Mouse (Mus musculus): ENCODE data around the gene Rab31. TPM values are rescaled to one million over a fixed set of nuclear protein-coding genes. Genes with fewer than 3 reads are reported as not detected.
A peak's percentile ranks its signal among the peaks of the same experiment; 100 is the strongest.

Gene Rab31
- polyA plus RNA-seq, 1 experiment: 56.6 TPM

DNA sequence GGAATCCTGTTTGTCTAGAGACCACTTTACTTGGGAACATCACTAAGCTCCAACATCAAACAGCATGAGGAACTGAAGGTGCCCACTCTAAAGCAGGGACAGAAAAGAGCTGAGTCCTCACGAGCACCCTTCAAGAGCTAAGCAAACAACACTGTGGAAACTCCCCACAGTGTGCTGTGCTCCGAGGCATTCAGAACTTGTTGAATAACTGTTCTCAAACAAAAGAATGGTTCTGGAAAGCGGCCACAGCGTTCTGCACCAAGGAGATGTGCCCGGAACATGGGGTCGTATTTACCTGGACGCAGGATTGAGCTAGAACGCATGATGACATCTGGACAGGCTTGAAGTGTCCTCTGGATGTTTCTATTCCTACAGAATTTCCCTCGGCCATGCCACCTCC, 114.6 kb downstream of the Rab31 start:
- no peak for DNase-seq (ENCODE audit: low read depth)
- TF ChIP-seq CTCF (IDR thresholded peaks at IDR 0.05; ENCODE audit: borderline replicate concordance, extremely low read depth, insufficient read depth, insufficient read length) (no peak), POLR2A (IDR thresholded peaks at IDR 0.05; ENCODE audit: borderline replicate concordance, extremely low read depth, insufficient read depth, insufficient read length, poor library complexity, severe bottlenecking) (no peak)

DNA sequence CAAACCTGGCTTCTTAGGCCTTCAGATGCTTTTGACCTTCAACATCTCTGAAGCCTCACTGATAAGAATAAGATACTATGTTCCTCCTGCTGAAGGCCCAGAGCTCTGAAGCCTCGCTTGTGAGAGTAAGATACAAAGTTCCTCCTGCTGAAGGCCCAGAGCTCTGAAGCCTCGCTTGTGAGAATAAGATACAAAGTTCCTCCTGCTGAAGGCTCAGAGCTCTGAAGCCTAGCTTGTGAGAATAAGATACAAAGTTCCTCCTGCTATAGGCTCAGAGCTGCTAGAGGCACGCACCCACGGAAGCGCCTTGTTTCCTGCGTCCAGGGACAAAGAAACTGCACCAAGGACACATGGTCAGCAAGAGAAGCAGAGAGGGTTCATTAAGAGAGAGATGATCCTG, 115.8 kb downstream of the Rab31 start:
- no peak for TF ChIP-seq CTCF (IDR thresholded peaks at IDR 0.05; ENCODE audit: borderline replicate concordance, extremely low read depth, insufficient read depth, insufficient read length)
- no peak for TF ChIP-seq POLR2A (IDR thresholded peaks at IDR 0.05; ENCODE audit: borderline replicate concordance, extremely low read depth, insufficient read depth, insufficient read length, poor library complexity, severe bottlenecking)

DNA sequence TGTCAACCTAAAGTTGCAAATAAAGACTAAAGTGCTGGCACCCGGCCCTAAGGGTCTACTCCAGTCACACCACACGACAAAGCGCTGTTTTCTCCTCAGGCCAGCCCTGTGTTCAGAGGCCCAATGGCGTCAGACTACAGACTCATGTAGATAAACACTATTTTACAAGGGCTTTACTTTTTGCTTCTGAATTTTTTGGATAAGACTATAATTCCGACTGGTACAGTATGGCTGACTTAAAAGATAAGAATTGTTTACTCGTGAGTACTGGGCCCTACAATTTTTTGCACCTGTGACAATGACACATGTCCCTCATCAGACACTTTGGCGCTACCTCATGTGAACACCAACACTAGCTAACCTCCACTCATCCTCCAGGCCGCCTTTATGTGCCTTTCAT, 116.5 kb downstream of the Rab31 start:
- no peak for TF ChIP-seq CTCF (IDR thresholded peaks at IDR 0.05; ENCODE audit: borderline replicate concordance, extremely low read depth, insufficient read depth, insufficient read length)
- no peak for TF ChIP-seq POLR2A (IDR thresholded peaks at IDR 0.05; ENCODE audit: borderline replicate concordance, extremely low read depth, insufficient read depth, insufficient read length, poor library complexity, severe bottlenecking)

More for the DNA sequence above, 115.8 kb downstream of the Rab31 start:
- DNase-seq (ENCODE audit: low read depth): no peak

DNA sequence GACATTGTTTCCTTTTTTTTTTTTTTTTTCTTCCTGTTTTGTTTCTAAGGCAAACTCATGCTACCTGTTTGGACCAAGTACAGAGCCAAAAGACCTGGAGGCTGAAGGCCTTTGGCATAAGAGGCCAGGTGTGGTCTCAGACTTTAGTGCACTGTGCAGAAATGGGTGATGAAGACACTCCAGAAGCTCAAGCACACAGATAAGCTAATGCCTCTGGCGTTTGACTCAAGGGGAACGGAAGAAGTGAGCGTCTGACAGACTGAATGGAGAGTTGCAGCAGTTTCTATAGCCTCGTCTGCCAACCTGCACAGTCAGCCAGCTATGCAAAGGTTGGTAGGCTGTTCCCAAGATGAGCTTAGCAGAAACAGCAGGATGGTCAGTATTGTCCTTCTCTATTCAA, 116.9 kb downstream of the Rab31 start:
- DNase-seq (ENCODE audit: low read depth): no peak
- TF ChIP-seq POLR2A (IDR thresholded peaks at IDR 0.05; ENCODE audit: borderline replicate concordance, extremely low read depth, insufficient read depth, insufficient read length, poor library complexity, severe bottlenecking): no peak
- no peak for TF ChIP-seq CTCF (IDR thresholded peaks at IDR 0.05; ENCODE audit: borderline replicate concordance, extremely low read depth, insufficient read depth, insufficient read length)

More for the DNA sequence above, 116.5 kb downstream of the Rab31 start:
- no peak for DNase-seq (ENCODE audit: low read depth)

DNA sequence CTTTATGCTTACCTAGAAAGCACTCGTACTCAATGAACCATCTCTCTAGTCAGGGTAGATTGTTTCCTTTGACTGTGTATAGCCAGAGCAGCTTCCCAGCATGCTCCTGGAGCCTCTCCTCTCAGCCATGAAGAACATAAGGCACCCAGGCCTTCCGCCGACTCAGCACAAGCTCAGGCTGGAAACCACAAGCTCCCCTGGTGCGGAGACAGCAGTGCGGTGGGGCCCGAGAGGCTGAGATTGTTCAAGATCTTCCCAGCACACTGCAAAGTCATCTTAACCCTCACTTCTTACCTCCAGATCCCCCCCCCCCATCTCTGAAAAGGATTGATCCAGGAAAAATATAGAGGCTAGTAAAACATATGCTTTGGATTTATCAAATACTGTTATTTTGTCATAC, 122.0 kb downstream of the Rab31 start:
- TF ChIP-seq POLR2A (IDR thresholded peaks at IDR 0.05; ENCODE audit: borderline replicate concordance, extremely low read depth, insufficient read depth, insufficient read length, poor library complexity, severe bottlenecking) (no peak), CTCF (IDR thresholded peaks at IDR 0.05; ENCODE audit: borderline replicate concordance, extremely low read depth, insufficient read depth, insufficient read length) (no peak)
- no peak for DNase-seq (ENCODE audit: low read depth)

DNA sequence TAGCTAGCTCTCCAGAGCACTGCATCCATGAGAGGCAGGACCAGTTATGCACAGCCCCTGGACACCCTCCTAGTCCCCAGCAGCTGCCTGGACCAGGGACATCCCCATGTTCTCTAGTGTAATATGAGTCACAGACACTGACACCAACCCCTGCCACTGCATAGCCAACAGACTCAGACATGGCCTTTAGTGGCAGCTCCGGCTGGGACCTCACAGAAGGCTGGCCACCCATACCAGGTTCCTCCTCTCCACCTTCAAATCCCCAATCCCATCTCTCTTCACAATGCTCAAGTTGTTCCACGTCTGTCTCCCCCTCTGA, 123.4 kb downstream of the Rab31 start:
- TF ChIP-seq POLR2A (IDR thresholded peaks at IDR 0.05; ENCODE audit: borderline replicate concordance, extremely low read depth, insufficient read depth, insufficient read length, poor library complexity, severe bottlenecking) (no peak), CTCF (IDR thresholded peaks at IDR 0.05; ENCODE audit: borderline replicate concordance, extremely low read depth, insufficient read depth, insufficient read length) (no peak)
- no peak for DNase-seq (ENCODE audit: low read depth)

DNA sequence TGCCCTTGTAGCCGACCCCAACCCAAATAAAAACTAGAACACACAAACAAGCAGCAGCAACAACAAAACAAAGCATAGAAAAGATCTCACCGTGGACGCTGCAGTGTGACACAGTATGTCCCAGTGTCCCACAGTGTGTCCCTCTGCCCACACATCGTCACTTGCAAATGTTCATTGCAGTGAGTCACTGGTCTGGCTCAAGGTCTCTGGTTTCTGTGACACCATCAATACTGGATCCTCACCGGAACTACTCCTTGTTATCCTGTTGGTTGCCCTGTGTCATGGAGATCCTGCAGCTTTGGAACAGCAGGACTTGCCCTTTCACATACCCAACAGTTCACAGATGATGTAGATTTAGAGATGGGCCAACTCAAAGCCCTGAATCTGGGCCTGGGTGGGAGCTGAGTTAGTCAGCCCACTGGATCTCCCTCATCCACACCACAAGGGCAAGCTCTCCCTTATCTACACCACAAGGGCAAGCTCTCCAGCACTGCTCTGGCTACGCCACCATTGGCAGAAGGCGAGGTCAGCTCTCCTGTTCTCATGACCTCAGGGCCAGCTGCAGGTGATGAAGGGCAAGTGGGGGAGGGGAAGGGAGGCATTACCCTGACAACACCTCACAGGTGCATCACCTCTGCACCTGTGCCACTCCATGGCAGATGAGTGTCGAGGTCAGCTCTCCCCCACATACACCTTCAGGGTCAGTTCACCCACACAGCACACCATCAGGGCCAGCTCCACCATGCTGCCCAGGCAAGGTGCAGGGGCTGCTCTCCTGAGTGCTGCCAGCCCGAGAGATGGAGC, 124.0 kb downstream of the Rab31 start:
- DNase-seq (ENCODE audit: low read depth): no peak
- TF ChIP-seq POLR2A (IDR thresholded peaks at IDR 0.05; ENCODE audit: borderline replicate concordance, extremely low read depth, insufficient read depth, insufficient read length, poor library complexity, severe bottlenecking) (no peak), CTCF (IDR thresholded peaks at IDR 0.05; ENCODE audit: borderline replicate concordance, extremely low read depth, insufficient read depth, insufficient read length) (no peak)

DNA sequence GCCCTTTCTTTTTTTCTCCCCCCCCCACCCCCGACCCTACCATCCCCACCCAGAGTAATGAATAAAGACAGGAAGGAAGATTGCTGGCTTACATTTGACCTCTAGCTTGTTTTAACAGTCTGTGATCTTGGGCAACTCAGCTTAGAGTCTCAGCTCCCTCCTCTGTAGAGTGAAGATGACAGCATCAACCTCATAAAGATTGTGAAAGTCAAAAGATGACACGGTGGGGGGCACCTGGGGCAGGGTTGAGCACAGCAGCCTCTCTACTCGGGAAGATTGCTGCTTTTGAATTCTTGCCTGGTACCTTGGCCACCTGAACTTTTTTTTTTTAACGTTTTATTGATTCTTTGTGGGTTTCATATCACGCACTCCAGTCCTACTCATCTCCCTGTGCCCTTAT, 124.6 kb downstream of the Rab31 start:
- no peak for DNase-seq (ENCODE audit: low read depth)

DNA sequence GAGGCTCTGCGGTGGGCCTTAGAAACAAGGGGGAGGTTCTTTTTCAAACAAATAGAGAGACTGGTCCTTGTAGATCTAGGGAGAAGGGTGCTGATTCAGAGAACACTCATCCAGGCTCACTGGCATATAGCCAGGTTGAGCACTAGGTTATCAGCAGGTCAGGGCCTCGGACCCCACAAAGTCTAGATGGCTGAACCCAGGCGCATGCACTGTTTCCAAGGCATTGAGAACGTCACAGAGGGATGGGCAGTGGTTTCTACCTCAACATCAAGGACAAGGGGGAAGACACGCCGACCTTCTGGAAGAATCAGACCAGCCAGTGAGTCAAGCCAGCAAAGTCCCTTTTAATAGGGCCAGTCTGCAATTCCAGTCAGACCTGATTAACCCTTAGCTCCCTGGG, 125.3 kb downstream of the Rab31 start:
- no peak for DNase-seq (ENCODE audit: low read depth)
- TF ChIP-seq POLR2A (IDR thresholded peaks at IDR 0.05; ENCODE audit: borderline replicate concordance, extremely low read depth, insufficient read depth, insufficient read length, poor library complexity, severe bottlenecking) (no peak), CTCF (IDR thresholded peaks at IDR 0.05; ENCODE audit: borderline replicate concordance, extremely low read depth, insufficient read depth, insufficient read length) (no peak)

More for the DNA sequence above, 124.6 kb downstream of the Rab31 start:
- TF ChIP-seq CTCF (IDR thresholded peaks at IDR 0.05; ENCODE audit: borderline replicate concordance, extremely low read depth, insufficient read depth, insufficient read length): no peak
- no peak for TF ChIP-seq POLR2A (IDR thresholded peaks at IDR 0.05; ENCODE audit: borderline replicate concordance, extremely low read depth, insufficient read depth, insufficient read length, poor library complexity, severe bottlenecking)

DNA sequence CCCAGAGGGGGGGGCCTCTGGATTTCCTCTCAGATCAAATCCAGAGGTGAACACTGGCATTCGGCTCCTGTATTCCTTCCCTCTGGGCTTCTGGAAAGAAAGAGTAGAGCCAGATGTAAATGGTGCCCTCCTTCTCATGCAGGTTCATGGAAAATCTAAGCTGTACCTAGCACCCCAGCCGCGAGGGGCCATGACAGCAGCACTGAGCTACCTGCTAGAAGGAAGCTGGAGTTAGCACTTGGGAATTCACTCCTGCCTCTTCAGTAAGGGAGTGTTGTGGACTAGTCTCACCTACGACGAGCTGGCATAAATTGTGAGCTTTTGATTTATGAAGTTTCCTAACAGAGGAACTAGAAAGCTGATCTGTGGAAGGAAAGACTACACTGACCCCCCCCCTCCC, 129.0 kb downstream of the Rab31 start:
- TF ChIP-seq POLR2A (IDR thresholded peaks at IDR 0.05; ENCODE audit: borderline replicate concordance, extremely low read depth, insufficient read depth, insufficient read length, poor library complexity, severe bottlenecking) (no peak), CTCF (IDR thresholded peaks at IDR 0.05; ENCODE audit: borderline replicate concordance, extremely low read depth, insufficient read depth, insufficient read length) (no peak)
- no peak for DNase-seq (ENCODE audit: low read depth)

DNA sequence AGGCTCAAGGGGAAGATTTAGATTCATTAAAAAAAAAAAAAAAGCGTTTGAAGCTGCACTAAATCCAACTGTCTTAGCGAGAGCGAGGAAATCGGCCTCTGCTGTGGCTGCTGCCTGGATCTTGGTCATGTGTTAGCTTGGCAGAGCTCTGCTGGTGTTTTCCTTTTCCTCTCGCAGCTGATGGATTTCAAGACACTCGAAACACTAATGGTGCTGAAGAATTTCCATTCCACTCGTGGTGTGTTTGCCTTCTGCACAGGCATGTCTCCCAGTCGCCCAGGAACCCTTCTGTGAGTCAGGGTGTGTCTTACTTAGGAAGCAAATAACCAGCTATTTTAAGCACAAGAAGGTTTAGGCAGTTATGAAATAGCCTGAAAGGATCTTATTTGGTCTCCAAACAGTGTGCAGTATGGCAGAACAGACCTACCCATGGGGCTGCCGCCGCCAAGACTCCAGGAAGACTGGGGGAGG, 129.5 kb downstream of the Rab31 start:
- TF ChIP-seq POLR2A (IDR thresholded peaks at IDR 0.05; ENCODE audit: borderline replicate concordance, extremely low read depth, insufficient read depth, insufficient read length, poor library complexity, severe bottlenecking) (no peak), CTCF (IDR thresholded peaks at IDR 0.05; ENCODE audit: borderline replicate concordance, extremely low read depth, insufficient read depth, insufficient read length) (no peak)
- DNase-seq (ENCODE audit: low read depth): peak; percentile 75

DNA sequence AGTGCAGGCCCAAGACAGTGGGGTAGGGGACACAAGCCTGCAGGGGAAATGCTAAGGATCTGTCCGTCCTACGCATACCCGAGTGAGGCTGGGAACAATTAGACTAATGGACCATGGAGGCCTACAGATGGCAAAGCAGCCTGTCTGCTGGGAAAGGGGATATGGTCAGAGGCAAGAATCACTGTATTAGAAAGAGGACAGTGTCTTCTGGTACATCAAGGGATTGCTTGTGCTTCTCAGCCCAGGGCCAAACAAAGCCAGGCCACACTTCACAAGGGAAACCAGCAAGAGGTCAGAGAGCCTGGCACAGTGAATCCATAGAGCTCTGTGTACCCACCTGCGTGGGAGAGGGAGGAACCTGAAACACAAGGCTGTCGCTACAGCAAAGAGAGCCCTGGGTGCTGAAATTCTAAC, 130.0 kb downstream of the Rab31 start:
- no peak for TF ChIP-seq POLR2A (IDR thresholded peaks at IDR 0.05; ENCODE audit: borderline replicate concordance, extremely low read depth, insufficient read depth, insufficient read length, poor library complexity, severe bottlenecking)
- no peak for TF ChIP-seq CTCF (IDR thresholded peaks at IDR 0.05; ENCODE audit: borderline replicate concordance, extremely low read depth, insufficient read depth, insufficient read length)
- DNase-seq (ENCODE audit: low read depth): peak; percentile 34

Data from brain, embryonic 14.5 days (tissue).